Mouse (Mus musculus): ENCODE data around the gene Ccdc97. TPM values are rescaled to one million over a fixed set of nuclear protein-coding genes. Genes with fewer than 3 reads are reported as not detected.
A peak's percentile ranks its signal among the peaks of the same experiment; 100 is the strongest.

Ccdc97 gene
- 38.3 and 47.7 TPM in 2 replicates for polyA plus RNA-seq (2014; fragmentation: Nextera tagmentation; extraction: Ambion mirVana)

GRCm38 (mm10) chr7:25718788-25719417 is at the start of gene Ccdc97:
TSS of gene Ccdc97 (minus strand) at chr7:25719088.
- Histone ChIP-seq H3K27ac (replicated peaks; ENCODE audit: low read depth, low read length) (peak within 1 kb of the TSS; percentile 65), H3K36me3 (ENCODE audit: control insufficient read depth, insufficient read depth, low read length) (peaks cover 60% of the 10 kb centered on the region), H3K4me3 (replicated peaks; ENCODE audit: low read depth, low read length) (peak within 1 kb of the TSS; percentile 57), H3K27me3 (ENCODE audit: control insufficient read depth, insufficient read depth, low read length) (no peaks in the 10 kb centered on the region), H3K9me3 (ENCODE audit: control insufficient read depth, low read length) (no peaks in the 10 kb centered on the region), H3K9ac (replicated peaks; ENCODE audit: low read length) (peak within 1 kb of the TSS; percentile 53), H3K4me1 (ENCODE audit: control insufficient read depth, insufficient read depth, low read length) (peaks cover 8% of the 10 kb centered on the region), H3K4me2 (ENCODE audit: low read length) (peak within 1 kb of the TSS; percentile 78)
- ATAC-seq (ENCODE audit: low FRiP score, low TSS enrichment) (peak; percentile 84), DNase-seq (peak; percentile 98)
- WGBS: 4% methylated on average over 32 of the region's 32 CpGs

GRCm38 (mm10) chr7:25768229-25768628 is 49.3 kb upstream of the Ccdc97 start:
- Histone ChIP-seq H3K4me2 (ENCODE audit: low read length) (no peak overlapping the region), H3K4me1 (ENCODE audit: control insufficient read depth, insufficient read depth, low read length) (no peaks in the 10 kb centered on the region), H3K27ac (replicated peaks; ENCODE audit: low read depth, low read length) (no peak overlapping the region), H3K9me3 (ENCODE audit: control insufficient read depth, low read length) (no peaks in the 10 kb centered on the region), H3K4me3 (replicated peaks; ENCODE audit: low read depth, low read length) (no peak overlapping the region), H3K9ac (replicated peaks; ENCODE audit: low read length) (no peak overlapping the region), H3K27me3 (ENCODE audit: control insufficient read depth, insufficient read depth, low read length) (no peaks in the 10 kb centered on the region), H3K36me3 (ENCODE audit: control insufficient read depth, insufficient read depth, low read length) (no peaks in the 10 kb centered on the region)
- 91% methylated on average over 5 of the region's 5 CpGs for WGBS
- ATAC-seq (ENCODE audit: low FRiP score, low TSS enrichment) (no peak), DNase-seq (no peak)

DNA sequence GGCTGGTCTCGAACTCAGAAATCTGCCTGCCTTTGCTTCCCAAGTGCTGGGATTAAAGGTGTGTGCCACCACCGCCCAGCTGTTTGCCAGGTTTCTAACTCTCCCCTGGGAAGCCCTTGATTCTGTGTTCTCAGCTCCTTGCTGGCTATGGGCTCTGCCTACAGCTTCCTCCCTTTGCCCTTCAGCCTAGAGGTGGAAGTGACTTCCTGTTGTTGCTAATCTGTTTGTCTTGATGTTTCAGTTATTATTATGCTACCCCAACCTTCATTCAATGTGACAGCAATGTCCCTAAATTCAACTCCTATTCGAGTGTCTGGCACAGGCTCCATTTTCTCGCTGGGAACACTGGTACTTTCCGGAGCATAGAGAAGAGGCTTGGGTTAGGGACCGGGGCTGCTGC is 47.2 kb upstream of the Ccdc97 start:
- no peaks in the 10 kb centered on the region for H3K36me3 ChIP-seq (ENCODE audit: control insufficient read depth, insufficient read depth, low read length)
- no peak overlapping the region for H3K4me3 ChIP-seq (replicated peaks; ENCODE audit: low read depth, low read length)
- ATAC-seq (ENCODE audit: low FRiP score, low TSS enrichment) (no peak), DNase-seq (no peak)
- no peaks in the 10 kb centered on the region for H3K9me3 ChIP-seq (ENCODE audit: control insufficient read depth, low read length)
- no peaks in the 10 kb centered on the region for H3K27me3 ChIP-seq (ENCODE audit: control insufficient read depth, insufficient read depth, low read length)
- no peak overlapping the region for H3K9ac ChIP-seq (replicated peaks; ENCODE audit: low read length)
- 91% methylated on average over 6 of the region's 6 CpGs for WGBS
- H3K4me1 ChIP-seq (ENCODE audit: control insufficient read depth, insufficient read depth, low read length): no peaks in the 10 kb centered on the region
- no peak overlapping the region for H3K27ac ChIP-seq (replicated peaks; ENCODE audit: low read depth, low read length)
- H3K4me2 ChIP-seq (ENCODE audit: low read length): no peak overlapping the region

- Histone ChIP-seq H3K9ac (replicated peaks; ENCODE audit: low read length) (no peak overlapping the region), H3K4me1 (ENCODE audit: control insufficient read depth, insufficient read depth, low read length) (no peaks in the 10 kb centered on the region), H3K27me3 (ENCODE audit: control insufficient read depth, insufficient read depth, low read length) (no peaks in the 10 kb centered on the region), H3K36me3 (ENCODE audit: control insufficient read depth, insufficient read depth, low read length) (no peaks in the 10 kb centered on the region), H3K4me3 (replicated peaks; ENCODE audit: low read depth, low read length) (no peak overlapping the region), H3K27ac (replicated peaks; ENCODE audit: low read depth, low read length) (no peak overlapping the region), H3K4me2 (ENCODE audit: low read length) (no peak overlapping the region), H3K9me3 (ENCODE audit: control insufficient read depth, low read length) (no peaks in the 10 kb centered on the region)
- 66% methylated on average over 5 of the region's 5 CpGs for WGBS
- no peak for DNase-seq
- ATAC-seq (ENCODE audit: low FRiP score, low TSS enrichment): no peak
Observed at GRCm38 (mm10) chr7:25764221-25764620, 45.3 kb upstream of the Ccdc97 start.

DNA sequence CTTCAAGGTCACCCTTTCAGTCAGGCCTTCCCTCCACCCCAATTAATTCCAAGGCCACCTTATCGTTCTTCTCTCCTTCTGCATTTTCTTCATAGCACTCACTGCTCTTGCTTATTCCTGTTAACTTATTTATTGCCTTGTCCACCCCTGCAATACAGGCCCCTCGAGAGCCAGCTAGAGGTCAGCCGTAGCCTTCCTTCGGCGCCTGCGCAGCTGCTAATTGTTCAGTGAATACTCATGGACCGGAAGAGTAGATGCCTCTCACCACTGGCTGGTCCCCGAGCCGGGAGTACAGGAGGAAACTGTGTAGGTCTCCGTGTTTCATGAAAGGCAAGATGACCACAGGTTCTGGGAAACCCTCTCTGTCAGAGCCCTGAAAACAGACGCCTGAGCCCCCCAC is 44.8 kb upstream of the Ccdc97 start:
- no peak overlapping the region for H3K9ac ChIP-seq (replicated peaks; ENCODE audit: low read length)
- WGBS: 80% methylated on average over 11 of the region's 11 CpGs
- no peak overlapping the region for H3K4me2 ChIP-seq (ENCODE audit: low read length)
- H3K27ac ChIP-seq (replicated peaks; ENCODE audit: low read depth, low read length): no peak overlapping the region
- no peak for ATAC-seq (ENCODE audit: low FRiP score, low TSS enrichment)
- H3K27me3 ChIP-seq (ENCODE audit: control insufficient read depth, insufficient read depth, low read length): no peaks in the 10 kb centered on the region
- no peak overlapping the region for H3K4me3 ChIP-seq (replicated peaks; ENCODE audit: low read depth, low read length)
- no peak for DNase-seq
- H3K36me3 ChIP-seq (ENCODE audit: control insufficient read depth, insufficient read depth, low read length): no peaks in the 10 kb centered on the region
- H3K9me3 ChIP-seq (ENCODE audit: control insufficient read depth, low read length): no peaks in the 10 kb centered on the region
- no peaks in the 10 kb centered on the region for H3K4me1 ChIP-seq (ENCODE audit: control insufficient read depth, insufficient read depth, low read length)

DNA sequence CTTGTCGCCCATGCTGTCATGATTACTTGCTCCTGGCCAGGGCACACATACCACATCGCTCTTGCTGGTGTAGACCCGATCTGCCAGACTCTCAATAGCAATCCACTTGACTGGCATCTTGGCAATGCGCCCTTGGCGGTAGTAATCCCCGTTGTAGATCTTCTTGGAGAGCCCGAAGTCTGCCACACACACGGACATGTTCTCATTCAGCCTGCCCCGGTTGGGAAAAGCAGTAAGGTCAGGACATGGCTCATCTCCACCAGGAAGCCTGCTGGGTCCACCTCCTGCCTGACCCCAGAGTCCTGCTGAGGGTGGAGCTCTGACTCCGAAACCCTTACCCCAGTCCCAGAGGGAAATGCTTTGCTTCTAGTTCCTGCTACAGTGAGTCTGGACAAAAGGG is 42.5 kb upstream of the Ccdc97 start:
- WGBS: 80% methylated on average over 10 of the region's 10 CpGs

DNA sequence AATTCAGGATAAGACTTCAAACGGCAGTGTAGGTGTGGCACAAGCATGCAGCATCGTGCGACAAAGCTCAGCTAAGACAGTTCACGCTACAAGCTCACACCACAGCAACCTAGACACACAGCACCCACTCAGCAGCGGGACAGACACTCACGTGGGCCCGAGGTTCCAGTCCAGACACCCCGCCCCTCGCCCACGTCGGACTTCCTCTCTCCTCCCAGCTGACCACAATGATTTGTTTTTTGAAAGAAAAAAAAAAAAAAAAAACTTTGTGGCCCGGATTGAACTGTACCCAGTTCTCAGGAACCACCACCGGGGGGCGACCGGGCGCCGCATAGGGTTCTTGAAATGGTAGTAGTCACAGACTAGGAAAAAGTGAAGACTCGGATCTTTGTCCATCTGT is 37.1 kb upstream of the Ccdc97 start:
- H3K27ac ChIP-seq (replicated peaks; ENCODE audit: low read depth, low read length): peak overlapping the region; percentile 97
- H3K4me2 ChIP-seq (ENCODE audit: low read length): peak overlapping the region; percentile 96
- no peak for ATAC-seq (ENCODE audit: low FRiP score, low TSS enrichment)
- no peaks in the 10 kb centered on the region for H3K27me3 ChIP-seq (ENCODE audit: control insufficient read depth, insufficient read depth, low read length)
- peaks cover 11% of the 10 kb centered on the region for H3K36me3 ChIP-seq (ENCODE audit: control insufficient read depth, insufficient read depth, low read length)
- no peaks in the 10 kb centered on the region for H3K9me3 ChIP-seq (ENCODE audit: control insufficient read depth, low read length)
- WGBS: under 1% methylated on average over 18 of the region's 18 CpGs
- peaks cover 19% of the 10 kb centered on the region for H3K4me1 ChIP-seq (ENCODE audit: control insufficient read depth, insufficient read depth, low read length)
- peak overlapping the region; percentile 96 for H3K4me3 ChIP-seq (replicated peaks; ENCODE audit: low read depth, low read length)
- peak; percentile 89 for DNase-seq
- peak overlapping the region; percentile 45; the same call in 1 of the 2 replicates for H3K9ac ChIP-seq (replicated peaks; ENCODE audit: low read length)

More for the DNA sequence above, 42.5 kb upstream of the Ccdc97 start:
- no peak overlapping the region for H3K4me2 ChIP-seq (ENCODE audit: low read length)
- H3K4me1 ChIP-seq (ENCODE audit: control insufficient read depth, insufficient read depth, low read length): no peaks in the 10 kb centered on the region
- no peaks in the 10 kb centered on the region for H3K9me3 ChIP-seq (ENCODE audit: control insufficient read depth, low read length)
- ATAC-seq (ENCODE audit: low FRiP score, low TSS enrichment): no peak
- no peaks in the 10 kb centered on the region for H3K36me3 ChIP-seq (ENCODE audit: control insufficient read depth, insufficient read depth, low read length)
- no peak overlapping the region for H3K27ac ChIP-seq (replicated peaks; ENCODE audit: low read depth, low read length)
- H3K9ac ChIP-seq (replicated peaks; ENCODE audit: low read length): no peak overlapping the region
- peak; percentile 32 for DNase-seq
- H3K27me3 ChIP-seq (ENCODE audit: control insufficient read depth, insufficient read depth, low read length): no peaks in the 10 kb centered on the region
- no peak overlapping the region for H3K4me3 ChIP-seq (replicated peaks; ENCODE audit: low read depth, low read length)

DNA sequence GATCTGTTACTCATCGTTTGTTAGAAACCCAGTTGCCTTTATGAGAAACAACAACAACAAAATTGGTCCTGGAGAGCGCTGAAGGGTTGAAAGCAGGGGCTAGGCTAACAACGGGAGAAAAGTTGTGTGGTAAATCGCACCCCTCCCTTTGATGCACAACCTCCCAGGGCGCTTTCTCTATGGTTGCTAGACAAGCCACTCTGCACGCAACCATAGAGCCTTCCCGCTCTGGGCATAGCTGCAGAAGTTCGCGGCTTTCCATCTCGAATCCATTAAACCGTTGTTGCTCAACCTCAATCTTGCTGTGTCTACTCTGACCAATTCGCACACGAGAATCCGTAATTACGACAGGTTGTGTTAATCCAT is 36.6 kb upstream of the Ccdc97 start:
- Histone ChIP-seq H3K4me2 (ENCODE audit: low read length) (peak overlapping the region; percentile 96), H3K9ac (replicated peaks; ENCODE audit: low read length) (peak overlapping the region; percentile 45), H3K36me3 (ENCODE audit: control insufficient read depth, insufficient read depth, low read length) (peaks cover 17% of the 10 kb centered on the region), H3K27me3 (ENCODE audit: control insufficient read depth, insufficient read depth, low read length) (no peaks in the 10 kb centered on the region), H3K27ac (replicated peaks; ENCODE audit: low read depth, low read length) (peak overlapping the region; percentile 97), H3K4me1 (ENCODE audit: control insufficient read depth, insufficient read depth, low read length) (peaks cover 19% of the 10 kb centered on the region), H3K4me3 (replicated peaks; ENCODE audit: low read depth, low read length) (peak overlapping the region; percentile 96), H3K9me3 (ENCODE audit: control insufficient read depth, low read length) (no peaks in the 10 kb centered on the region)
- under 1% methylated on average over 15 of the region's 15 CpGs for WGBS
- DNase-seq (peak; percentile 84), ATAC-seq (ENCODE audit: low FRiP score, low TSS enrichment) (peak; percentile 55)

GRCm38 (mm10) chr7:25754738-25755467 is 36.0 kb upstream of the Ccdc97 start, which contains the start of gene Hnrnpul1:
TSS of gene Hnrnpul1 (minus strand) at chr7:25754757.
- Histone ChIP-seq H3K27ac (replicated peaks; ENCODE audit: low read depth, low read length) (peak within 1 kb of the TSS; percentile 97), H3K9me3 (ENCODE audit: control insufficient read depth, low read length) (no peaks in the 10 kb centered on the region), H3K4me2 (ENCODE audit: low read length) (peak within 1 kb of the TSS; percentile 96), H3K36me3 (ENCODE audit: control insufficient read depth, insufficient read depth, low read length) (peaks cover 21% of the 10 kb centered on the region), H3K27me3 (ENCODE audit: control insufficient read depth, insufficient read depth, low read length) (no peaks in the 10 kb centered on the region), H3K4me3 (replicated peaks; ENCODE audit: low read depth, low read length) (peak within 1 kb of the TSS; percentile 96), H3K9ac (replicated peaks; ENCODE audit: low read length) (peak within 1 kb of the TSS; percentile 96), H3K4me1 (ENCODE audit: control insufficient read depth, insufficient read depth, low read length) (peaks cover 19% of the 10 kb centered on the region)
- ATAC-seq (ENCODE audit: low FRiP score, low TSS enrichment) (peak; percentile 95), DNase-seq (peak; percentile 99)
- WGBS: under 1% methylated on average over 55 of the region's 55 CpGs

All from midbrain, embryonic 14.5 days (tissue).